Mouse (Mus musculus): Measurements from ENCODE around the gene Krt90.
"Not testable (repeated sequence)": the region's sequence is repeated elsewhere in the genome, so short reads cannot be mapped to it uniquely, and the experiment has no call there.

Krt90 gene

DNA sequence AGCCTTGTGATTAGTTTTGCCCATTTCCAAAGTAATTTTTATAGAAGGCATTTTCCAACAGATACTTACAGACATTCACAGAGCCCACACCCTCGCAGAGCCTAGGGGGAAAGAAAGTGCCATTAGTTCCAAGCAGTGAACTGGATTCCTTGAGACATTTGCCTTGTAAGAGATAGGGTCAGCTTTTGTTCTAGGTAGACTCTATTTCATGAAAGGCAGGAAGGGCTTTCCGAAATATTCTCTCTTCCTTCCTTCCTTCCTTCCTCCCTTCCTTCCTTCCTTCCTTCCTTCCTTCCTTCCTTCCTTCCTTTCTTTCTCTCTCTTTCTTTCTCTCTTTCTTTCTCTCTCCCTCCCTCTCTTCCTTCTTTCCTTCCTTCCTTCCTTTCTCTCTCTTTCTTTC is 45.6 kb downstream of the Krt90 start, which contains the start of gene Gm49425:
Gene Gm49425, minus strand, starts transcription at position 101 of the 400 bp plus-strand sequence.
- DNase-seq (ENCODE audit: low spot score in 2 of 2): not testable (repeated sequence)

DNA sequence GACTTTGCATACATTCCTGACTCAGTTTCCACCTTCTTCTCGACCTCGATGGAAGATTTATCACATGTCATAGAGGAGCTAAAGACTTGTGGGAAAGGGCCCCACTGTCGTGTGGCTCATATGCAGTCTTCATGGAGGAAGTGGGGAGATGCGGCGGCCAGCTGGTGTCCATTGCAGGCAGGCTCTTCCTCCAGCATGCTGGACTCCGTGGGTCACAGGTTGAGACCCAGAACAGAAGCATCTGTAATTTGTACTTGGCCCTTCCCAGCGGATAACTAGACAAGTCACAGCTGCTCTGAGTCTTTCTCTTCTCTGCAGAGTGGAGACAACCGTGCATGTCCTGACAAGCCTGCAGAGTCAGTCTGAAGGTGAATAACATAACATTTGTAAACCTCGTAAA is 54.5 kb downstream of the Krt90 start:
- DNase-seq (ENCODE audit: low spot score in 2 of 2): no peak

DNA sequence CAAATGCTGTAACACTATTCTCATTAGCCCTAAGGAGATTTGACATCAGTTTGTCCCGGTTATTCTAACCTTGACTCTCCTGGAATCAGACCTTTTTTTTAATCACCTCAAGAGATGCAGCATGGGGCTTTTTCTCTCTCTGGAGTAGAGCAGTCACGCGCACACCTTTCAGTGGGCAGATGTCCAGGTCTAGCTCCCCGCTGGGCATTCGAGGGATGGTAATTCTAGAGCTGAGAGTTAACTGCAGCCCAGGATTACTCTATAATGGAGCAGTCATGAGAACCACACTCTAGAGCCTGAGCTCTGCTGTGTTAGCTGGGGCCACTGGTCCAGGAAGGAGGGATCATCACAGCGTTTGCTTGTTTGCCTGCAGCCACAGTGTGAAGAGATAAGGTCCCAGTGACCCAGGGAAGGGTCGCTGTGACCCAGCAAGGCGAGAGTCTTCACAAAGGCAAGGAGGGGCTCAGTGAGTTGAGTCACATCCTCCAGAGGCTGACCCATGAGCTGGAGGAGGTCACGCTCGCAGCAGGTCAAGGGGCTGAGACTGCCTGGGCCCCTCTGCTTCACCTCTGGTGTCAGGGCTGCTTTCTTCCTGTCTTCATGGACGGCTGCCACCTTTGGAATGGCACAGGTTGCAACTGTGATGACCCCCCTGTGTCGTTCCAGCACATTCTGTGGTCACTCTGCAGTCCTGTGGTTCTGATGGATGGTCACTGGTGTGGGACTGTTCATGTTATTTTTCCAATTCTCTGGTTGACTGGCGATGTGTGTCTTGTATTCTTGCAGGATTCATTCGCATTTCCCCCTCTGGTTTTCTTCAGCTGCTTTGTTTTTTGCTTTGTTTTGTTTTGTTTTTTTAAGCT is 55.6 kb downstream of the Krt90 start:
- no peak for DNase-seq (ENCODE audit: low spot score in 2 of 2)
